Mouse (Mus musculus) small intestine, adult 2 months (tissue): Measurements from ENCODE around the gene Gpr146. TPM values are rescaled to one million over a fixed set of nuclear protein-coding genes. Genes with fewer than 3 reads are reported as not detected.
A peak's percentile ranks its signal among the peaks of the same experiment; 100 is the strongest.

Experiments used
- H3K27ac ChIP-seq: fragments of 200-500 bp; 2 replicates; pipeline ENCODE4 v1.5.1; 2012; ENCODE audit warnings: low read depth, low read length, control low read depth, inconsistent platforms; ENCODE audit not compliant: insufficient read depth
- H3K27me3 ChIP-seq: fragments of 200-500 bp; 2 replicates; pipeline ENCODE4 v1.6.1; 2012; ENCODE audit warnings: mild to moderate bottlenecking, moderate library complexity, low read length, inconsistent platforms; ENCODE audit not compliant: control insufficient read depth, insufficient read depth
- H3K36me3 ChIP-seq: fragments of 200-500 bp; 2 replicates; pipeline ENCODE4 v1.6.1; 2012; ENCODE audit warnings: mild to moderate bottlenecking, low read length, control low read depth, inconsistent platforms; ENCODE audit not compliant: control insufficient read depth, insufficient read depth
- H3K4me1 ChIP-seq: fragments of 200-500 bp; 2 replicates; pipeline ENCODE4 v1.6.1; 2012; ENCODE audit warnings: low read length, inconsistent platforms, mixed read lengths; ENCODE audit not compliant: control insufficient read depth, insufficient read depth, insufficient read length
- H3K4me3 ChIP-seq: fragments of 200-500 bp; 2 replicates; pipeline ENCODE4 v1.5.1; 2012; ENCODE audit warnings: low read depth, mild to moderate bottlenecking, control low read depth, inconsistent platforms, low read length, moderate library complexity
- CTCF ChIP-seq: fragments of 200-500 bp; IDR thresholded peaks from 2 replicates; pipeline ENCODE4 v1.5.1; 2012; ENCODE audit warnings: low read depth, mild to moderate bottlenecking, control low read depth, inconsistent platforms, low read length, moderate library complexity, mixed read lengths; ENCODE audit not compliant: insufficient replicate concordance, insufficient read length; ENCODE audit errors: extremely low read depth
- POLR2A ChIP-seq: fragments of 200-500 bp; IDR thresholded peaks from 2 replicates; pipeline ENCODE4 v1.6.1; 2012; ENCODE audit warnings: low read depth, mild to moderate bottlenecking, control low read depth, inconsistent platforms, low read length, moderate library complexity
- whole genome bisulfite sequencing: fragments of 180-500 bp; shearing (Covaris S2); methylation state at CpG from one replicate; pipeline ENCODE4 v1.1.7; 2018; 5-methylcytosine and 5-hydroxymethylcytosine counted together
- polyA plus RNA-seq: library from polyadenylated mRNA; depleted of rRNA; stranded (reverse); fragments of >200 nt; gene quantifications from 2 replicates; pipeline ENCODE4 v1.2.3, GENCODE M21; 2012

Gpr146 gene
- polyA plus RNA-seq, 1 experiment: 6.8 TPM

DNA sequence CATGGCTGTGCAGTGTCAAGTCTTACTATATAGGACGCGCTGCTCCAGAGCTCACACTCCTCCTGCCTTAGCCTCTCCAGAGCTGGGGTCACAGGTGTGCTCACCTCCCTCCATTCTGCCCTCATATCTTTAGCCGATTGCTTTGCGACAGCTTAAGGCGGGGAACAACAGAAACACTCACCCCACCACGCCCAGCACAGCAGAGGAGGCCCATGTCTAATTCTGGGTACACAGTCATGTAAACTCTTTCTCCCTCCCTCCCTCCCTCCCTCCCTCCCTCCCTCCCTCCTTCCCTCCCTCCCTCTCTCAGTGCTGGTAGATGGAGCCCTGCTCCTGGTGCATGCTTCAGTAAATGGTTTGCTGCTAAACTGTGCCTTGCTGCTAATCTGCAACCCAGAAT, 27.8 kb upstream of the Gpr146 start:
- TF ChIP-seq POLR2A: no peak
- TF ChIP-seq CTCF: no peak
- H3K27me3 ChIP-seq: no peaks in the 10 kb centered on the region
- WGBS: 23% methylated on average over 6 of the region's 6 CpGs
- no peak overlapping the region for H3K27ac ChIP-seq
- H3K4me3 ChIP-seq: no peak overlapping the region
- peaks cover 49% of the 10 kb centered on the region for H3K4me1 ChIP-seq
- no peaks in the 10 kb centered on the region for H3K36me3 ChIP-seq

DNA sequence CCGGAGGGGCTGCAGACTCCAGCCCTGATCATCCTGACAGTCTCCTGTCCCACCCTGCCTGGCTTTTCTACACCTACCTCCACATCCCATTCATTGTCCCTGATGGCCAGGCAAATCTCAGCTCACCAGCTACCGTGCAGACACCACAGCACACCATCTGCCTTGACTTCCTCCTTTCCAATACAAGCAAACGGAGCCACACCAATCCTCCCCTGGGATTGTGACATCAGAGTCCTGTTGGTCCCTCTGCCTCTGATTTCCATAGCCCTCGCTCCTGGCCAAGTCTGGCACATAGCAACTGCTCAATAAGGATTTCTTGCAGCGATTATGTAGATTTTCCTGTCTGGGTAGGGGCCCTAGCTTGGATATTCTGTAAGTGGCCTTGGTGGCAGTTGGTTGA, 26.4 kb upstream of the Gpr146 start, which contains the start of gene Cox19:
Gene Cox19, minus strand, starts transcription at position 285 of the 400 bp plus-strand sequence.
- Histone ChIP-seq H3K4me3 (no peak within 1 kb of the TSS), H3K27me3 (no peaks in the 10 kb centered on the region), H3K27ac (peak within 1 kb of the TSS; percentile 6; the same call in 1 of the 2 replicates), H3K36me3 (no peaks in the 10 kb centered on the region), H3K4me1 (peaks cover 48% of the 10 kb centered on the region)
- WGBS: 22% methylated on average over 5 of the region's 5 CpGs
- TF ChIP-seq POLR2A: no peak
- TF ChIP-seq CTCF: no peak

DNA sequence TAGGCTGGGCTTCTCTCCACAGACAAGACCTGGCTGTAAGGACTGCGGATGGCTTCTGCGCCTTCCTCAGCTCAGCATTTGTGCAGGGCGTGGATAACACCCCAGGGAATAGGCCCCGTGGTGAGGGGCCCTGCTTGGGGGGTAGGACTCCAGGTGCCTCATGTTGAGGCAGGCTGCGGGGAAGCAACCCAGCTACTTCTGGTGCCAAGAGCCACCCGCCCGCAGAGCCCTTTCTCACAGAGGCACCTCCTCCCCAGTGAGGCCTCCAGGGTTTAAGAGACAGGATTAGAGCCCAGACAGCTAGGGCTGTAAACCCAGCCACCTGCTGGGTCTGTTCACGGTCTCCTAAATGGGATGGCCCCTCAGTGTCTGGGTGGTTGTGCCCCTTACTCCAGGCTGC, 25.9 kb upstream of the Gpr146 start:
- TF ChIP-seq POLR2A: no peak
- no peak for TF ChIP-seq CTCF
- no peak overlapping the region for H3K4me3 ChIP-seq
- H3K27ac ChIP-seq: peak overlapping the region; percentile 6; the same call in 1 of the 2 replicates
- H3K27me3 ChIP-seq: no peaks in the 10 kb centered on the region
- WGBS: 19% methylated on average over 8 of the region's 8 CpGs
- H3K36me3 ChIP-seq: no peaks in the 10 kb centered on the region
- H3K4me1 ChIP-seq: peaks cover 43% of the 10 kb centered on the region

DNA sequence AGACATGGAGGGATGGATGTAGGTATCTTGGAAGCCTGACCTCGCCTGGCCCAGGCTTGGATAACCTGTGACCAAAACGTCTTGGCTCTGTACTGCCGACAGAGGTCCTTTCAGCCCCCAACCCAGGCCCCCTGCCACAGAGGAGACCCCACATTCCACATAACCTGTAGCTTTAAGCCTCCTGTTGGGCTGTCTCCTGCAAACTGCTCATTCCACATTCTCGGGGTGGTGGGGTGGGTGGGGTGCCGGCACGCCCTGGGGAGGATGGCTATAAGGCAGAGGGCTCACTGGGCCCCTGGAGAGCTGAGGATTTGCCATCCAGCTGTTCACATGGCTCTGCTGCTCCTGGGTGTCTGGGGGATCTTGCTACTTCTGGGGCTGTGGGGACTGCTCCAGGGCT, 25.2 kb upstream of the Gpr146 start, which contains the start of gene Cyp2w1:
Gene Cyp2w1, plus strand, starts transcription at position 301 of the 400 bp plus-strand sequence.
- no peak for TF ChIP-seq POLR2A
- TF ChIP-seq CTCF: no peak
- no peaks in the 10 kb centered on the region for H3K36me3 ChIP-seq
- peaks cover 38% of the 10 kb centered on the region for H3K4me1 ChIP-seq
- H3K27me3 ChIP-seq: no peaks in the 10 kb centered on the region
- no peak within 1 kb of the TSS for H3K4me3 ChIP-seq
- 37% methylated on average over 6 of the region's 6 CpGs for WGBS
- peak within 1 kb of the TSS; percentile 6; the same call in 1 of the 2 replicates for H3K27ac ChIP-seq

DNA sequence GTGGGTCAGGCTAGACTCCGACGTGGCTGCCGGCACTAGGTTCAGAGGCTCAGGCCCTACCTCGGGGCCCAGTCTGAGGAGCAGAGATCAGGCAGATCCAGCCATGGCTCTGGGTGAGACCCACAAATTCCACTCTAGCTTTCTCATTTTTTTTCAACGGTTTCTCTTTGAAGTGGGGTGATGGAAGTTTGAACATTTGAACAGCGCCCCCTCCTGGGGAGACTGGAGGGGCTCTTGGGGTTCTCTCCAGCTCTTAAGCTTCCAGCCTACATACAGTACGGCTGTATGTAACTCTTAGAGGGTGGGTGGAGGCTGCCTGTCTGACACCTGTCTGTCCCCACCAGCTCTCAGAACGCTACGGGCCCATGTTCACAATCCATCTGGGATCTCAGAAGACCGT, 24.0 kb upstream of the Gpr146 start:
- Histone ChIP-seq H3K27ac (no peak overlapping the region), H3K4me3 (no peak overlapping the region)

DNA sequence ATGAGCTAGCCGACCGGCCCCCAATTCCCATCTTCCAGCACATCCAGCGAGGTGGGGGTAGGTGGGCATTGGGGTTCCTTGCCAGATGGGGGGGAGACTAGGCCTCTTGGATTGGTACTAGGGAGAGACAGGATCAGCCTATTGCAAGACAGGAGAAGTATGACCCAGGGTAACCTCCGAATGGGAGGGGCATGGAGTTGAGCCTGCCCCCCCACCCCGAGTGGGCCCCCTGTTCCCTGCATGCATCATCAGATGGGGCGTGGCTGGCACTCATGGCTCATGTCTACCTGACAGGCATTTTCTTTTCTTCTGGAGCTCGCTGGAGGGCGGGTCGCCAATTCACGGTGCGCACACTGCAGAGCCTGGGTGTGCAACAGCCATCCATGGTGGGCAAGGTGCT, 23.6 kb upstream of the Gpr146 start:
- Histone ChIP-seq H3K27ac (no peak overlapping the region), H3K4me1 (peaks cover 34% of the 10 kb centered on the region), H3K4me3 (no peak overlapping the region), H3K27me3 (no peaks in the 10 kb centered on the region), H3K36me3 (no peaks in the 10 kb centered on the region)
- 50% methylated on average over 11 of the region's 11 CpGs for WGBS
- no peak for TF ChIP-seq POLR2A
- no peak for TF ChIP-seq CTCF

More for the DNA sequence above, 24.0 kb upstream of the Gpr146 start:
- H3K27me3 ChIP-seq: no peaks in the 10 kb centered on the region
- peaks cover 31% of the 10 kb centered on the region for H3K4me1 ChIP-seq
- H3K36me3 ChIP-seq: no peaks in the 10 kb centered on the region
- WGBS: 24% methylated on average over 10 of the region's 10 CpGs
- TF ChIP-seq POLR2A: no peak
- TF ChIP-seq CTCF: peak; percentile 78; the same call in 1 of the 2 replicates

DNA sequence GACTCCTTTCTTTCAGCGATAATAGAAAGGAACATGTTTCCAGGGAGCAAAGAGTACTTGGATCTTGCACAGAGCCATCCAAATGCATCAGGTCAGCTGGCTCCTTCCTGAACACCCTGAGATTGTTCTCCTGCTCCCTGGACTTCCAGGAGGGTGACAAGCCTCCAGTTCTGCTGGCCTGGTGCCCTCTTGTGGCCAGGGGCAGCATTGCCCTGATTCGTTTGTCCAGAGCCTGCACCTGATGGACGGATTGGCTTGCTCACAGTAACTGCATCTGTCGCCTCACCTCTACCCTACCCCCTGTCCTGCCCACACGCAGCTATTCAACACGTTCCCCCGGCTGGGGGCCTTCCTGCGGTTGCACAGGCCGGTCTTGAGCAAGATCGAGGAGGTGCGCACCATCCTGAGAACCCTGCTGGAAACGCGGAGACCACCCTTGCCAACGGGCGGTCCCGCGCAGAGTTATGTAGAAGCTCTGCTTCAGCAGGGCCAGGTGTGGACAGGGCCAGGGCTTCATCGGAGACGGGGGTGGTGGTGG, 22.2 kb upstream of the Gpr146 start:
- peaks cover 31% of the 10 kb centered on the region for H3K4me1 ChIP-seq
- 40% methylated on average over 19 of the region's 19 CpGs for WGBS
- 0 out of 2 replicates have a peak overlapping the region, but pooled peaks have one; percentile 10 for H3K27ac ChIP-seq
- H3K4me3 ChIP-seq: no peak overlapping the region
- TF ChIP-seq POLR2A: no peak
- TF ChIP-seq CTCF: peak; percentile 95
- no peaks in the 10 kb centered on the region for H3K27me3 ChIP-seq
- no peaks in the 10 kb centered on the region for H3K36me3 ChIP-seq

DNA sequence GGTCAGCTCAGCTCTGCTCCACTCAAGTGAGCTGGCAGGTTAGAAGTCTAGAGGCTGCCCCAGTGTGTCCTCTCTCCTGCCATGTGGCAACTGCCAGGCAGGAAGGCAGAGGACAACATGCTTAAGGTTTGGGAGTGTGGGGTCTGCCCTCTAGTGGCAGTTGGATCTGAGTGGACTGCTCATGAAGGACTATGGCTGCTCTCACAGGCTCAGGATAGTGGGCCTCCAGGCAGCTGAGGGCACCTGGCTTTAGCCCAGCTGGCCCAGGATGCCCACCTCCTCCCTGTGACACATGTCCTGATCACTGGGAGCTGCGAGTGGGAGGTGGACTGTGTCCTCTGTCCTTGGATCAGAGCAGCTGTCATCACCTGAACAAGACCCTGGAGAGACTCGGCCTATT, 18.8 kb upstream of the Gpr146 start:
- H3K4me1 ChIP-seq: peaks cover 14% of the 10 kb centered on the region
- no peak overlapping the region for H3K27ac ChIP-seq
- 56% methylated on average over 2 of the region's 2 CpGs for whole genome bisulfite sequencing
- no peak overlapping the region for H3K4me3 ChIP-seq
- no peaks in the 10 kb centered on the region for H3K27me3 ChIP-seq
- TF ChIP-seq POLR2A: no peak
- peak; percentile 56; the same call in 1 of the 2 replicates for TF ChIP-seq CTCF
- no peaks in the 10 kb centered on the region for H3K36me3 ChIP-seq
